Mouse (Mus musculus): ENCODE measurements around the gene Ssh1. TPM values are rescaled to one million over a fixed set of nuclear protein-coding genes. Genes with fewer than 3 reads are reported as not detected.

Gene Ssh1
- polyA plus RNA-seq, 1 experiment = 3.9 TPM

- TF ChIP-seq GATA1 (IDR thresholded peaks at IDR 0.05; ENCODE audit: borderline replicate concordance, low read length) (no peak), FLI1 (IDR thresholded peaks at IDR 0.05; ENCODE audit: low read length) (no peak)
- H3K9me3 ChIP-seq = no peaks in the 10 kb centered on the region
- H3K4me1 ChIP-seq = peaks cover 51% of the 10 kb centered on the region
- no peaks in the 10 kb centered on the region for H3K27me3 ChIP-seq (replicated peaks)
- peaks cover 42% of the 10 kb centered on the region for H3K36me3 ChIP-seq (replicated peaks; ENCODE audit: low read length)
- H3K4me3 ChIP-seq (replicated peaks) = no peak overlapping the region
Measured at GRCm38 (mm10) chr5:113984025-113984740, 9.5 kb downstream of the Ssh1 start.

DNA sequence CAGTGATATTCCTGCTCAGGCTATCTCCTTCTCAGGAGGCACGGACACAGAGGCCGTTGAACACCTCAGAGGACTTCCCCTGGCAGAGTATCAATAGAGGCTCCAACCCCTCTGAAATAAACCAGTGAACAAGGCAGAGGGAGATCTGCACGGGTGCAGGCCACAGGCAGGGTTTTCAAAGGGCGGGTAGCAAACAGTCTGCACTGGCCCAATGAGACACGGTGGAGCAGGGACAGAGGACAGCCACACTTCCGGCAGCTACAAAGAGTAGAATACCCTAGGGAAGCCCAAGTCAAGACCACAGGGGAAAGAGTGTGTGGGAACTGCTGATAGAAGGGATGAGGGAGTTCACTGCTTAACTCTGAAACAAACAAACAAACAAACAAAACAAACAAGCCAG, 10.2 kb downstream of the Ssh1 start:
- Histone ChIP-seq H3K9me3 (no peaks in the 10 kb centered on the region), H3K27me3 (replicated peaks) (no peaks in the 10 kb centered on the region), H3K4me1 (peaks cover 46% of the 10 kb centered on the region), H3K36me3 (replicated peaks; ENCODE audit: low read length) (peaks cover 38% of the 10 kb centered on the region), H3K4me3 (replicated peaks) (no peak overlapping the region)
- TF ChIP-seq GATA1 (IDR thresholded peaks at IDR 0.05; ENCODE audit: borderline replicate concordance, low read length) (no peak), FLI1 (IDR thresholded peaks at IDR 0.05; ENCODE audit: low read length) (no peak)

DNA sequence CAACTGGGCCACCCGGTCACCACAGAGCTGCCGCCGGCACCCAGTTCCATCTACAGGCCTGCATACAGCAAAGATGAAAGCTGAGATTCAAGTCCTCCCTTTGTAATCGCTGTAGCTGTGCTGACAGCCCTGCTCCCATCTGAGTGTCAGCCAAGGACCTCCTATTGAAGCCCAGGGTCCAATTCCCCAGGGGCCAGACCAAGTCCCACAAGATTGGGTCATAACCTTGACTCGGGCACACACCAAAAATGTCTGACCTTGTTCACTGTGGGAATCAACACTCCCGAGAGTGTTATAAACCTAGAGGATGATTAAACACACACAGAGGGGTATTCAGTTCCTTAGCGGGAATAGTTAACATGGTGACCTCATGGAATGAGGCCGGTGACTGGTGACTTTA, 11.9 kb downstream of the Ssh1 start:
- Histone ChIP-seq H3K4me3 (replicated peaks) (no peak overlapping the region), H3K4me1 (peaks cover 46% of the 10 kb centered on the region)
- TF ChIP-seq GATA1 (IDR thresholded peaks at IDR 0.05; ENCODE audit: borderline replicate concordance, low read length) (no peak), FLI1 (IDR thresholded peaks at IDR 0.05; ENCODE audit: low read length) (no peak)

GRCm38 (mm10) chr5:113981171-113981570, 12.5 kb downstream of the Ssh1 start:
- no peaks in the 10 kb centered on the region for H3K27me3 ChIP-seq (replicated peaks)
- no peak overlapping the region for H3K4me3 ChIP-seq (replicated peaks)
- H3K36me3 ChIP-seq (replicated peaks; ENCODE audit: low read length) = peaks cover 49% of the 10 kb centered on the region
- no peaks in the 10 kb centered on the region for H3K9me3 ChIP-seq
- TF ChIP-seq FLI1 (IDR thresholded peaks at IDR 0.05; ENCODE audit: low read length) (no peak), GATA1 (IDR thresholded peaks at IDR 0.05; ENCODE audit: borderline replicate concordance, low read length) (no peak)
- H3K4me1 ChIP-seq = peaks cover 44% of the 10 kb centered on the region

More for the DNA sequence above, 11.9 kb downstream of the Ssh1 start:
- Histone ChIP-seq H3K9me3 (no peaks in the 10 kb centered on the region), H3K36me3 (replicated peaks; ENCODE audit: low read length) (peaks cover 48% of the 10 kb centered on the region), H3K27me3 (replicated peaks) (no peaks in the 10 kb centered on the region)

- no peak for TF ChIP-seq GATA1 (IDR thresholded peaks at IDR 0.05; ENCODE audit: borderline replicate concordance, low read length)
- TF ChIP-seq FLI1 (IDR thresholded peaks at IDR 0.05; ENCODE audit: low read length) = no peak
- Histone ChIP-seq H3K9me3 (no peaks in the 10 kb centered on the region), H3K36me3 (replicated peaks; ENCODE audit: low read length) (peaks cover 49% of the 10 kb centered on the region), H3K4me1 (peaks cover 44% of the 10 kb centered on the region), H3K27me3 (replicated peaks) (peaks cover 2% of the 10 kb centered on the region), H3K4me3 (replicated peaks) (no peak overlapping the region)
Measured at GRCm38 (mm10) chr5:113980511-113980910, 13.2 kb downstream of the Ssh1 start.

DNA sequence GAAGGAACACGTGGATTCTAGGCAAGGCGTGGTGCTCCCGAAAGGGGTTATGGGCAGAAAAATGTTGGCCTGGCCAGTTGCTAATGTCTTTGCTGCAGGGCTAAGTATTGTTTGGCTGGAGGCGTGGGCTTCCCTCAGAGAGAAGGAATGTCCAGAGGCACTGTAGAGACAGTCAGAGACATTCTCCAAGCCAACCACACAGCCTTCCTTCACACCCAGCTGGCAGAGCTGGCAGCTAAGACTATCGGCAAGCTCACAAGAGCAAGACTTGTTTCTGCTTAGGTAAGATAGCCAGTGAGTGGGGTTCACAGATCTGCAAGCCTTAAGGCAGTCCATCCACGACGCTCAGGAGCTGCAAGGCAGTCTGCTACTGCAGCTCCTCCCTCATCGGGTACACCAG, 16.4 kb downstream of the Ssh1 start:
- Histone ChIP-seq H3K27me3 (replicated peaks) (peaks cover 2% of the 10 kb centered on the region), H3K9me3 (no peaks in the 10 kb centered on the region), H3K36me3 (replicated peaks; ENCODE audit: low read length) (peaks cover 35% of the 10 kb centered on the region), H3K4me1 (peaks cover 64% of the 10 kb centered on the region), H3K4me3 (replicated peaks) (no peak overlapping the region)
- TF ChIP-seq GATA1 (IDR thresholded peaks at IDR 0.05; ENCODE audit: borderline replicate concordance, low read length) (no peak), FLI1 (IDR thresholded peaks at IDR 0.05; ENCODE audit: low read length) (no peak)

DNA sequence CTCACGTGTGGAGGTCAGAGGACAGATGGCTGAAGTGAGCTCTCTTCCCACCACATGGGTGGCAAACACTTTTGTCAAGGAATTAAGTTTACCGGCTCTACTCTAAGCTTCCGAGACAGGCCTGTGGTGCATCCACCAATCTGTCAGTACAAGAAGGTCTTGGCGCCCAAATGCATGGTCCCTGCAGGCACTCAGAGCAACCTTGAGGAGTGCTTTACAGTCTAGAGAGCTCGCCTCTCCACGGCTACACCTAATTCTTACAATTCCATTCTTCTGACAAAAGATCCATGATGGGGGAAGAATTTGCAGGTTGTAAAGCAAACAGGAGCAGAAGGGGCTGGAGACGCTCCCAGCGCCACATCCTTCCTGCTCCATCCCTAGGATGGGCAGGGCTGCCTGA, 17.1 kb downstream of the Ssh1 start:
- TF ChIP-seq GATA1 (IDR thresholded peaks at IDR 0.05; ENCODE audit: borderline replicate concordance, low read length) (no peak), FLI1 (IDR thresholded peaks at IDR 0.05; ENCODE audit: low read length) (no peak)
- H3K4me1 ChIP-seq = peaks cover 65% of the 10 kb centered on the region
- H3K4me3 ChIP-seq (replicated peaks) = no peak overlapping the region
- H3K36me3 ChIP-seq (replicated peaks; ENCODE audit: low read length) = peaks cover 30% of the 10 kb centered on the region
- H3K27me3 ChIP-seq (replicated peaks) = peaks cover 2% of the 10 kb centered on the region
- no peaks in the 10 kb centered on the region for H3K9me3 ChIP-seq

DNA sequence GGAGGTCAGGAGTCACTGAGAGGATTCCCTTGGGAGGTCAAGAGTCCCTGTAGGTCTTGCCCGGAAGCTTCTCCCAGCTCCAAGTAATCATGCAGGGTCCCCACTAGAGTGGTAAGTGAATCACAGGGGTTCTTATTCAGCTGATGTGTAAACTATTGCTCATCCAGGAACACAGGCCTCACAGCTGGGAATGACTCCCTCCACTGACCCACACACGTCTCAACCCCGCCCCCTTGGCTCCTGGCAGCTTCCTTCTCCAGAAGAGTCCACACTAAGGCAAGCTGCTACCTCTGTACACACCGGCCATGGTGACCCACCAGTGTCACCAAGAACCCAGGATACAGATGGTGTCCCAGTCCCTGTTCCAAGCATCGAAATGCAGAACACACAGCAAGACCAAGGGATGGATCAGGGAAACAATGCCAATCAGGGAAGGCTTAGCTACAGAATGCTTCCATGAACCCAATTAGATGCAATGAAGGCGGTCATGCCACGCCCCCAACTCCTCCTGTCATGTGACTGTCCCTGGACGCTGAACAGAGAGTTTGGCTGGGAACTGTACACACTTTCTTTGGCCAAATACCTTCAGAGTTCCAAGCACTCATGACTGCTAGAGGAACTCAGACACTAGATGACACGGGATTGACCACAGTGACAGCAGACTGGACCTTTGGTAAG, 18.0 kb downstream of the Ssh1 start:
- no peak for TF ChIP-seq GATA1 (IDR thresholded peaks at IDR 0.05; ENCODE audit: borderline replicate concordance, low read length)
- TF ChIP-seq FLI1 (IDR thresholded peaks at IDR 0.05; ENCODE audit: low read length) = no peak
- Histone ChIP-seq H3K36me3 (replicated peaks; ENCODE audit: low read length) (peaks cover 23% of the 10 kb centered on the region), H3K4me1 (peaks cover 61% of the 10 kb centered on the region), H3K4me3 (replicated peaks) (no peak overlapping the region), H3K9me3 (no peaks in the 10 kb centered on the region), H3K27me3 (replicated peaks) (peaks cover 2% of the 10 kb centered on the region)

GRCm38 (mm10) chr5:113974576-113974975, 19.1 kb downstream of the Ssh1 start:
- Histone ChIP-seq H3K27me3 (replicated peaks) (peaks cover 2% of the 10 kb centered on the region), H3K36me3 (replicated peaks; ENCODE audit: low read length) (peaks cover 34% of the 10 kb centered on the region), H3K4me1 (peaks cover 51% of the 10 kb centered on the region), H3K4me3 (replicated peaks) (no peak overlapping the region), H3K9me3 (no peaks in the 10 kb centered on the region)
- TF ChIP-seq GATA1 (IDR thresholded peaks at IDR 0.05; ENCODE audit: borderline replicate concordance, low read length) = no peak

- H3K4me1 ChIP-seq = peaks cover 51% of the 10 kb centered on the region
- no peak overlapping the region for H3K4me3 ChIP-seq (replicated peaks)
- peaks cover 42% of the 10 kb centered on the region for H3K36me3 ChIP-seq (replicated peaks; ENCODE audit: low read length)
Measured at GRCm38 (mm10) chr5:113973790-113974189, 19.9 kb downstream of the Ssh1 start.

More at GRCm38 (mm10) chr5:113973790-113974189, 19.9 kb downstream of the Ssh1 start:
- no peaks in the 10 kb centered on the region for H3K9me3 ChIP-seq
- H3K27me3 ChIP-seq (replicated peaks) = peaks cover 2% of the 10 kb centered on the region
- no peak for TF ChIP-seq GATA1 (IDR thresholded peaks at IDR 0.05; ENCODE audit: borderline replicate concordance, low read length)
- no peak for TF ChIP-seq FLI1 (IDR thresholded peaks at IDR 0.05; ENCODE audit: low read length)

Measured in megakaryocyte, embryonic 14.5 days (primary cell).